Mouse (Mus musculus): ENCODE measurements at regions not wholly inside any gene's neighbourhood (a gene's known extent, or its start where the extent isn't known, plus 50 kb on each side); places are given as distances from the start of the nearest gene placed in this dataset.

- DNase-seq (ENCODE audit: low spot score in 2 of 2): no peak
Measured at GRCm38 (mm10) chr7:111337053-111337452, 254.2 kb upstream of the Eif4g2 start.

DNA sequence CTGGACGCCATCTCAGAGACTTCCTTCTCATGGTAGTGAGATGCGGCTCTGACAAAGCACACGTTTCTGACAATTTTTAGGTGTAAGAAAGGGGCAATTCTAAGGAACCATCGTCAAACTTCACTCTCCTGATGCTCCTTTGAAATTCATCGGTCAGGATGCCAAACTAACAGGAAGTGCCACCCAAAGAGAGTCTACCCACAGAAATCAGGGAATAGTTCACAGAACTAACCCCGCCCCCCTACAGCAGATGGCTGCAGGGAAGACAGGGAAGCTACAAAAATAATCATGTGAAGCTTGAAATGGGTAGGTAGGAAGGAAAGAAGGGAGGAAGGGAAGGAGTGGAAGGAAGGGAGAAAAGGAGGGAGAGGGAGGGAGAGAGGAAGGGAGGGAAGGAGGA lies 240.1 kb upstream of the Eif4g2 start:
- DNase-seq (ENCODE audit: low spot score in 2 of 2): no peak

GRCm38 (mm10) chr7:111319917-111320316 lies 237.1 kb upstream of the Eif4g2 start:
- no peak for DNase-seq (ENCODE audit: low spot score in 2 of 2)

DNA sequence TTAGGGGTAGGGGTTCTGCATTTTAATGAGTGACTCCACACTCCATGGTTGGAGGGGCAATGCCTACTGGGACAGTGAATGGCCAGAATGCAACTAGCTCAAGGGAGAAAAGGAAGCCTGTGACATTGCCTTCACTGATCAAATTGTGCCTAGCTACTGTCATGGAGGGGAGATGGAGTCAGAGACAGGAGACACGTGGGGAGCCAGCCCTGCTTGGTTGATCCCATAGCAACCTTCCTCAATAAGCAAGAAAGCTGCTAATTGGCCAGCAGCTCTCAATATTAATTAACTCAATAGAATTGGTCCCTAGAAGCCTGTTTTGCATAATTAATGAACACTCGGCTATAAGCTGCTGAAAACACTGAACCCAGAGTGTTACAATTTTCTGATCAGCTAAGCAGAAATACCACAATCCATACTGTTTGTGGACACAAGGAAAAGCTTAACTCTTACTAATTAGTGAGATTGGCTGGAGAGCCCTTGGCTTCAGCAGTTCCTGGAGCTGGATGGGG lies 233.7 kb upstream of the Eif4g2 start:
- DNase-seq (ENCODE audit: low spot score in 2 of 2): no peak

GRCm38 (mm10) chr7:111313921-111314320 lies 231.1 kb upstream of the Eif4g2 start:
- no peak for DNase-seq (ENCODE audit: low spot score in 2 of 2)

- no peak for DNase-seq (ENCODE audit: low spot score in 2 of 2)
Measured at GRCm38 (mm10) chr7:111305196-111305595, 222.4 kb upstream of the Eif4g2 start.

DNA sequence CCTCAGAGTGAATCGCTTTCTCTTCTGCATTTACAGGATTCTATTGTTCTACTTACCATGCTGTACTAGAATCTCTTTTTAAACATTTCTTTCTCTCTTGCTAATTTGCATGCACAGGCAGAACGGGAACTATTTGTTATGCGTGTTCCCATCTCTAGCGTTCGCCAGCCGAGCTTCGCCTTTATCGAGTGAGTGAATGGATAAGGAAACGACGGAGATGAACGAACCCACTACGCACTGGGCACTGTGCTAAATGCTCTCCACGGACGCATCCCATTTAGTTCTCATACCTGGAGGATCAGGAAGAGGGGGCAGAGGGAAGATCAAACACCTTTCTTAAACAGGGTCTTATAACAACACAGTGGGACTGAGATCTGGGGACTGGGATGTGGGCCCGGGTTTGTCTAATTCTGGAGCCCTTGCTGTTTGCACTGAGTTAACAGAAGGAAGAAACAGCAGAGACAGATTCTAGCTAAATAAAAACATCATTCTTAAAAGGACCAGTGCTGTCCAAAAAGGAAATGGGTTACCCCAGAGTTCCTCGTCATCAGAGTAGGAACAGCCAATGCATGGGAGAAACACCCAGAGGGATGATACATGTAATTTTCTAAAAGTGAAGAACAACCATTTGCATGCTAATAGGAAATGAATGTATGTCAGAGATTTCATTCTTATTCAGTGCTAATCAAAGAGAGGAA lies 219.1 kb upstream of the Eif4g2 start:
- no peak for DNase-seq (ENCODE audit: low spot score in 2 of 2)

DNA sequence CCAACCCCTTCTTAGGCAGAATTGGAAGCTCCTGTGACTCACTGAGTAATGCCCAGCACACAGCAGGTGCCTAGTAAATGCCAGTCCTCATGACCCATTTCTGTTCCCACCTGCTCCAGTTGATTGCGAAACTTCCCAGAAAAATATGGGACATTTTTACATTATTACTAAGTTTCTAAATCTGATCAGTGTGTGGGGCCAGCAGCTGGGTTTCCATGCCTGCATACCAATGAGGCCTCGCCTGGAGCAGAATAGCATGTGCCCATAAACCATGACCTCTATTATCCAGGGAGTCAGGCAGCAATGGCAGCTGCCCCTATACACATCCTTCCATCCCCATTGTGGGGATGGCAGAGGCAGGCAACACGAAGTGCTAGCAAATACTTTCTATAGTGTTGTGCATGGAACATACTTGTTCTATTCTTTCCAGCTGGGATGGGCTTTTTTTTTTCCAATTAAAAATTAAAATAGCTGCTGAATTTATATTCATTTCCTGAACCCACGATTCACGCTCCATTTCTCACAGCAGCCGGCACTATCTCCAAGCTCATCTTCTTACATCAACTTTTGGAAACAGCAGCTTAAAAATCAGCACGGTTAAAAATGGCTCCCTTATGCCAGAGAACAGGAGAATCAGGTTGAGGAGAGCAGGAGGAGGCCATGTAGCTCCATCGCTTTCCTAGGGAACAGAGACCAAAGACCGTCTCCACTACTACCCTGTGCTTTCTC lies 214.5 kb upstream of the Eif4g2 start:
- DNase-seq (ENCODE audit: low spot score in 2 of 2): no peak

- DNase-seq (ENCODE audit: low spot score in 2 of 2): no peak
Measured at GRCm38 (mm10) chr7:111283411-111283955, 200.7 kb upstream of the Eif4g2 start.

GRCm38 (mm10) chr7:111282314-111282713 lies 199.5 kb upstream of the Eif4g2 start:
- no peak for DNase-seq (ENCODE audit: low spot score in 2 of 2)

- DNase-seq (ENCODE audit: low spot score in 2 of 2): no peak
Measured at GRCm38 (mm10) chr7:111277703-111278102, 194.9 kb upstream of the Eif4g2 start.

DNA sequence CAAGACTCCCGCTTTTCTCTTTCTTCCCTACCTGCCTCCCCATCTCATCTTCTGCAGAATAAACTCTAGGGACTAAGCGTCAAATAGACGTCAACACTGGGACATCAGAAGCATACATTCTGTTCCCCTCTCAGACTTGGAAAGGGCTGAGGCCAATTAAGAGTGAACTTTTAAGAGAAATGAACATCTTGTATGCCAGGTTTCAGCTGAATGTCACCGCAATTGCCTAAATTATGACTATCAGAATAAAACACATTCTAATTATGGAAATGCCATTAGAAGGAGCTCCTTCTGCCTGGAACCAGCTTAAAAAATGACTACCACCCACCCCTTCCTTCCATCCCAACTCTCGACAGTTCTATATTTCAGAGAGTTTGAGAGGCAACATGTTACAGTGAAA lies 191.0 kb upstream of the Eif4g2 start:
- DNase-seq (ENCODE audit: low spot score in 2 of 2): no peak

DNA sequence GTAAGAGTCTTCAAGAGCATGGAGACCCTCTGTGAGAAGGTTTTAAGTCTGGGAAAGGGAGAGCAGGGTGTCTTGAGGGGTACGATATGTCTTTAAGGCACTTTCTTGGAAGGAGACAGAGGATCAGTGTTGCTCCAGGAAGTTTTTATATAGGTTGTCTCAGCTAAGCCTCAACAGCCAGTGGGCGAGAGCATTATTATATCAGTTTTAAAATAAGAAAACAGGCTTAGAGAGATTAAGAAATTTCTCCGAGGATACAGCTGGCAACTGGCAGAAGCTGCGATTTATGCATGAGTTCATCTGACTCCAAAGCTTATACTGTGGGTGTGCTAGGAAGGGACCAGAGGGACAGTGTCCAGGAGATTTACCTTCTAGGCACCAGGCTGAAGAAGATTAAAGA lies 188.0 kb upstream of the Eif4g2 start:
- DNase-seq (ENCODE audit: low spot score in 2 of 2): no peak

DNA sequence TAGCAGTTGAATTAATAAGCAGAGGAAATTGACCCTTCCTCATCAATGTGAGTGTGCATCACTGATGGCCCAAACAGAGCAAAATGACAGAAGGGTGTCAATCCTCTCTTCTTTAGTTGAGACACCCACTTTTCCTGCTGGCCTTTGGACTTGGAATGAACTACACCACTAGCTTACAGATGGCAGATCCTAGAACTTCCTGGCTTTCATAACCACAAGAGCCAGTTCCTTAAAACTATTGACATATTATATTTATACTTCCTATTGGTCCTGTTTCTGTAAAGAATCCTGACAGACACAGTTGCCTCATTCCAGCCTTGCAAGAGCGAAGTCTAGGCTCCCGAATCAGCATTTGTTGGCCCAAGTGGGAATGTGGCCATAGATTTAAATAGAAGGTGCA lies 185.4 kb upstream of the Eif4g2 start:
- no peak for DNase-seq (ENCODE audit: low spot score in 2 of 2)

DNA sequence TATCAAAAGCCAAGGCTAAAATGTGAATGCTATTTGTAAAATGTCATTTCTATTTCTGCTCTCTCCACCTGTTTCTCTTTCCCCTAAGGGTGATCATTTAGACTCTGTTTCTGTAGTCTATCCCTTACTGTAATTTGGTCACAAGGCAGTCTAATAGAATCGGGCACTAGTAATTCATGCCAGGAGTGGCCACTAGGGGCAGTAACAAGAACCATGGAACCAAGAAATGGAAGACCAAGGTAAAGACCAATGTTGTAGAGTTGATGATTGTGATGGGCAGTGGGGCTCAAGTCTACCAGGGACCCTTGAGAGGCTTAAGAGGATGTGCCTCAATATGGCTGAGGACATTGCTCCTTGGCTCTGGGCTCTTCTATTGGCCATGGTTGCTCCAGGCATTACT lies 180.5 kb upstream of the Eif4g2 start:
- no peak for DNase-seq (ENCODE audit: low spot score in 2 of 2)

DNA sequence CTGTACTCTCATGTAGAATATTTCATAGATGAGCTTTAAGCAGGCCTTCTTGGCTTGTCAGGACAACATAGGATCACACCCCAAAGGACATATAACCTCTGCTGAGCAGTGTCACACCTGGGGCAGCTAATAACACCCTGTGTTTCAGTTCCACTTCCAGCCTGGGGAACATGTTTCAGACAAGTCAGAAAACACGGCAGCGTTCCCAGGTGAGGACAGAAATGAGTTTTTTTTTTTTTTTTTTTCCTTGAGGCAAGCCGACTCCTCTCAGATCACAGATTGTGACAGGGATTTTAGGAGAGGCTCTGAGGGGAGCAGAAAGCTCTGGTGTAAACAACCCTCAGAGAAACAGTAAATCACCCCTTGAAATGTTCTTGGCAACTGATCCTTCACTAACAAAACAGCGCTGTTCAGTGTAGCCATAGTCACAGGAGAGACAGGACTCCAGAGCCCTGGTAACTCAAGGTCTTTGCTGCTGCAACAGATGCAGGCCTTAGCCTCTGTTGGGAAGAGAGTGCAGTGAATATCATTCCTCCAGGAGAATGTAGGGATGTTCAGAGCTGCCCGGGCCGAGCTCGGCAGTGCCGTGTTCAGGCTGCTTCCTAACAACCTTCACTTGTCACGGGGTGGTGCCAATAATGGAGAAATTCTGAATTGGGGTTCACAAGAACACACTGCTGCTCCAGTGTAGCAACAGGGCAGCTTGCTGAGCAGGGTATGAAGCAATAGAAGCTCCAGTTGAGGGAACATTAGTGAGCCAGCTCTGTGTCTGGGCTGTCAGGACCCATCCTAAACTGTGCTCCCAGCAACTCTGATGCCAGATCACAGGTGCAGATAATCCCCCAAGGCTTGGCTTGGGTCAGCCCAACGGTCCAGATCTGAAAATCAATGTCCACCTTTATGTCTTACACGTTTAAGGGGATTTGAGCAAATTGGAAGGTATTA lies 177.1 kb upstream of the Eif4g2 start:
- no peak for DNase-seq (ENCODE audit: low spot score in 2 of 2)

- no peak for DNase-seq (ENCODE audit: low spot score in 2 of 2)
Measured at GRCm38 (mm10) chr7:111257842-111258241, 175.0 kb upstream of the Eif4g2 start.

DNA sequence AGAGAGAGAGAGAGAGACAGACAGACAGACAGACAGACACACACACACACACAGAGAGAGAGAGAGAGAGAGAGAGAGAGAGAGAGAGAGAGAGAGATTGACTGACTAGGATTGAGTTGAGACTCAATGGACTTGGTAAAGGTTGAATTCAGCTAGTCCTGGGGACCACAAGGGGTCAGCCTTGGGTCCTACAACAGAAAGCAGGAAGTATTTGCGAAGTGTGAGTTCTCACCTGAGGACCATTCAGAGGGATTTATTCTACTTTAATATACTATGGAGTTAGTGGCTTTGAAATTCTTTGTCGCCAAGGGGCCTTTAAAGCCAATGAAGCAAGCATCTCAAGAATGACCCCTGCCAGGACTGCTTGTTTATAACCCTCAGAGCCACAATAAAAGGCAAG lies 173.4 kb upstream of the Eif4g2 start:
- DNase-seq (ENCODE audit: low spot score in 2 of 2): no peak

- DNase-seq (ENCODE audit: low spot score in 2 of 2): peak; percentile 6 to 48
Measured at GRCm38 (mm10) chr7:111249606-111250005, 166.8 kb upstream of the Eif4g2 start.

- DNase-seq (ENCODE audit: low spot score in 2 of 2): no peak
Measured at GRCm38 (mm10) chr7:111245488-111245887, 162.7 kb upstream of the Eif4g2 start.

- no peak for DNase-seq (ENCODE audit: low spot score in 2 of 2)
Measured at GRCm38 (mm10) chr7:111245067-111245466, 162.2 kb upstream of the Eif4g2 start.

- DNase-seq (ENCODE audit: low spot score in 2 of 2): no peak
Measured at GRCm38 (mm10) chr7:111243831-111244230, 161.0 kb upstream of the Eif4g2 start.
